Mouse (Mus musculus) neutrophil, adult 5-6 weeks (primary cell): ENCODE results near the gene Exosc3. TPM values are rescaled to one million over a fixed set of nuclear protein-coding genes. Genes with fewer than 3 reads are reported as not detected.

Experiments
- ATAC-seq: fragments of 151-379, 151-347 bp; 2 replicates; pipeline ENCODE4 v1.8.0; 2017; ENCODE audit warnings: mild to moderate bottlenecking, moderate TSS enrichment; ENCODE audit not compliant: insufficient number of reproducible peaks, poor library complexity, low FRiP score, severe bottlenecking; ENCODE audit errors: extremely low read depth
- total RNA-seq: library from RNA; stranded (forward); fragments of 200-1000 nt; gene quantifications from 2 replicates; pipeline ENCODE4 v1.2.3, GENCODE M21; 2017

Exosc3 gene
- total RNA-seq, 1 experiment from 2014 or later = 67.5 TPM

DNA sequence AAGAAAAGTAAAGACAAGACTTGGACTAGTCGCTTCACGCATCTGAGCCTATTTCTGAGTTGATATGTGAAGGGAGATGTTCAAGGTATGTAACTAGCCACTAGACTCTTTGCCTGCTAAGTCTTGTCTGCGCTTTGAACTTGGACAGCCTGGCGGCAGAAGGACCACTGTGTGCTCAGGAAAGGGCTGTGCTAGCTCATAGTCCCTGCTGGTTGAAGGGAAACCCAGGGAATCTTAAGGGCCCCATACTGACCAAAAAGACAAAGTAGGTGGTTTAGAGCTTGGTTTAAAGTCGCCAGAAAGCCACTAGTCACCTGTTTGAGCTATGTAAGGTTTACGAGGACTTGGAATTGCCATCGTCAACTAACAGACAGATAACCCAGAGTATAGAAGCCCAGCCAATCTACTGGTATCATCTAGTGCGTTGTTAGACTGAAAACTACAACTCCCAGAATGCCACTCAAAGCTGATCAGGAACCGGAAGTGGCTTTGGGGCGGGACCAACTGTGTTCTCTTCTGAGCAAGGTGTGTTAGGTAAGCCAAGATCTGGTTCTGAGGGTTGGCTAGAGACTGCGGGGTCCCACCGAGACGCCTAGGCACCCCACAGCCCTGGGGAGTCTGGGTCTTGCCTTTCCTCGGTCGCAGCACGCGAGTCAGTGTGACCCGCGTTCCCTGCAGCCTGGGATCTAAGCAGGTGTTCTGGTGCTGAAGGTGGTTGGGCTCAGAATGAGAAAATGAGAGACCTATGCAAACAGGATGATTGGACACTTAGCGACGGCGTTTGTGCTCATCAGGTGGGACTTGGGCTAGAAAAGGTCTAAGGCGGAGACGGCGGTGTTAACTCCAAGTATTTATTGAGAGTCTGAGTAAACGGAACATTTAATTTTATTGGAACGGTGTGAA lies 45.6 kb downstream of the Exosc3 start, which contains the start of gene Trmt10b:
Gene Trmt10b, plus strand, starts transcription at position 466 of the 903 bp plus-strand sequence.
- ATAC-seq = peak; percentile 98

DNA sequence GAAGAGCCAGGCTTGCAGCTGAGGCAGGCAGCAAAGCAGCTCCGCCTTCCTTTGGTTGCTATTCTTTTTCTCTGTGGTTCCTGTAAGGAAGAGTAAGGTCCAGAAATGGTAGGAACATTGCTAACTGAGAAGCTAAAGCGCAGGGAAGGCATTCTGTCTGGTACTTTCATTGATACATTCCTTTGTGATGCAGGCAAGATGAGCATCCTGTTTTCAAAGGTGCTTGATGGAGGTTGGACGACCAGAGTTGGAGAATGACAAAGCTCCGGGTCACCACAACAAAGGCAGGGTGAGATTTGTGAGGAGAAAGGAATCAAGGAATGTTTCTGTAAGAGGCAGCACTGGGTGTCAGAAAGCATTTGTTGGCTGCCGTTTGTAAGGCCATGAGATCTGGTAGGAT lies 54.6 kb downstream of the Exosc3 start:
- ATAC-seq = no peak

DNA sequence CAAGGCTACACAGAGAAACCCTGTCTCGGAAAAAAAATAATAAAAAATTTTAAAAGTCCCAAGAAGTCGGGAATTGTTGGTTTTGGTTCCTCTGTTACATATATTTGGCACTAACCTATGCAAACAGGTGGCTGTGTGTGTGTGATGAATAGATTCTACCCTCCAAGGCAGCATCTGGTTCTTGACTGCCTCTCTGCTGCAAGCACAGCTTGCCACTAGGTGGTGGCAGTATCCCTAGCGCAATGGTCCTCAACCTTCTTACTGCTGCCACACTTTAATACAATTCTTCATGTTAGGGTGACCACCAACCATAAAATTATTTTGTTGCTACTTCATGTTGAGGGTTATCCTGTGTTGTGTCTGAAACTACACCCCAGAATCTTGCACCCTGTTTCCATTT lies 56.2 kb downstream of the Exosc3 start:
- no peak for ATAC-seq

DNA sequence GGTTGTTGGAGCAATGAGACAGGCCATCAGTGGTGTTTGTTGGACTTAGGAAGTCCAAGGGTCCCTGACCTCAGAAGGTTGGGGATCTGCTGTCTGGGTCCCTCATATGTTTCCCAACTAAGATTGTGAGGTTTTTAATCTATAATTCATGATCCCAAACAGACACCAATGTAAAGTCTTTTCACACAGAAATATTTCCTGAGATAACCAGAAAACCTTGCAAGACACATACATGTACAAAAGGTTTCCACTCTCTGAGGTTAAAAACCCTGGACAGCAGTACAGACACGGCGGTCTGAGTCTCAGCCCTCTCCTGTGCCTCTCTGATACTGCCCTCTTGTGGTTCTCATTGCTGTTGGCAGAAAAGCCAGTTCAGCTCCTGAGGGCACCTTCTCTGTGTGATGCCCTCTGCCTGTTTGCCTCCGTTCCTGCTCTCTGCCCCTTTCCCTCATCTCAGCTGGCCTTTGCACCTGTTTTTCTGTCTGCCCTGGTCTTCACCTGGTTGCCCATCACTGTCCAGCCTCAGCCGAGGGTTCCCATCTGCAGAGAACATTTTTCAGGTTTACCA lies 62.5 kb downstream of the Exosc3 start:
- peak; percentile 52; the same call in 1 of the 2 replicates for ATAC-seq

DNA sequence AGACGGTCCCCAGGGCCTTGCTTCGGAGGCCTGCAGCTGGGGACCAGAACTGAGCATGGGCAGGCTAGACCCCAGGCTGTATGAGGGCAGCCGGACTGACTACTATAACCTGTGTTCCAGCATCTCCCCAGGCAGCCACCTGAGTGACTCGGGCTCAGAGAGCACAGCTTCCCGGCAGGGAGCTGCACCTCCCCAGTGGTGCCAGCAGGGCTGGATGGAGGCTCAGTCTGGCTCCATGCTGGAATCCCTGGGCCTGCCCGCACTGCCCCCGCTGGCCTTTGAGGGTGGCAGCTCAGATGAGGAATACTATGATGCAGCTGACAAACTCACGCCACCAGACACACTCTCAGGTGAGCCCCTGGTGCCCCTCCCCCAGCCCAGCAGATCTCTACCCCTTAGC lies 63.2 kb downstream of the Exosc3 start:
- ATAC-seq = no peak

DNA sequence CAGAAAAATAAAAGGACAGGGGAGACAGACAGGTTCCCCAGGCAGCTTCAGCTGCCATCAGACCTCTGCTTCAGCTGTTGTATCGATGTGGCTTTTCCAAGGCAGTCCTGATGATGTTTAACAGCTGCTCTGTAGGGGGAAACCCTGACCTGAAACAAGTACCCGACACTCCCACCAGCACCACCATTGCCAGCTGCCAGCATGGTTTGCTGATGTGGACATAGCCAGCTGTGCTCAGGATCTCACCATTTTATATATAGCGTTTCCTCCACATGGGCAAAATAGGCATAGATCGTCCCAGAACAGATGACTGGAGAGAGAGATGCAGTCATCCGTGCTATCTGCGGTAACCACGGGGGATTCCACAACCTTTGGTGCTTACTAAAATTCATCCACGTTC lies 66.8 kb downstream of the Exosc3 start:
- ATAC-seq = no peak

DNA sequence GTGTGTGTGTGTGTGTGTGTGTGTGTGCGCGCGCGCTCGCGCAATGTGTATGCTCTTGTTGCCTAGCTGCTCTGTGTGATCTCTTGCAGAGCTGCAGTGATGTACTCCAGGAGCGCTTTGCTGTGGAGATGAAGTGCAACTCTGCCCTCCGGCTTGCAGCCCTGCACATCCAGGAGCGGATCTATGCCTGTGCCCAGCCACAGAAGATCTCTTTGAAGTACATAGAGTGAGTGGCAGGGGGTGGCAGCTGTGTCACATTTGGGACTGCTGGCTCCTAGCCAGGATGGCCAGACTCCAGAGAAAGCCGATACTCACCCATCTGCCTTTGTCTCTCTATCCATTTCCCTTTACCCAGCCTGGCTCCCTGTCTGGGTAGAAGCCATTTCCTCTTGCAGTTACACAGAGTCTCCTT lies 71.5 kb downstream of the Exosc3 start:
- ATAC-seq = no peak

DNA sequence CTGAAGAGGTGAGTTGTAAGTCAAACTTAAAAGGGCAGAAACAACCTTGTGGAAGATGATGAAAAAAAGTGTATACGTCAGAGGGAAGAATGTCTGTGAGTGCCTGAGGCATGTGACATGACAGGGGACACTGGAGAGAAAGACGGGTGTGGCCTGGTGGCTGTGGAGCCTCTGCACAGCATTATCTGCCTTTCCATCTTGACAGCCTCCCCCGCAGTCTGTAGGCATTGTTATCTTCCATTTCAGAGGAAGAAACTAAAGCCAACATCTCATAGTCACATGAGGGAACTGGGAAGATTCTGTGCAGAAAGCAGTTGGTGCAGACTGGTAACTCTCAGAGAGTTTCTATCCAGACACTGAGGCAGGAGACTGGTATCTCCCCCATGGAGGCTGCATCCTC lies 74.6 kb downstream of the Exosc3 start:
- no peak for ATAC-seq

Other genes starting within 250 kb of the Exosc3 start
- 42.8 and 44.0 TPM in 2 replicates for gene Tomm5, start 234.6 kb downstream of the Exosc3 start, total RNA-seq
- gene Frmpd1, start 157.9 kb downstream of the Exosc3 start, total RNA-seq = not detected in 2 replicates
- 7.4 and 15.2 TPM in 2 replicates for gene Trmt10b, start 45.6 kb downstream of the Exosc3 start, total RNA-seq
- gene Dcaf10, start 631 bp downstream of the Exosc3 start, total RNA-seq = 12.4 and 14.3 TPM in 2 replicates
- gene Slc25a51, start 66.0 kb upstream of the Exosc3 start, total RNA-seq = 53.3 and 55.4 TPM in 2 replicates
- 1.4 and 2.1 TPM in 2 replicates for gene Shb, start 189.7 kb upstream of the Exosc3 start, total RNA-seq